Mouse (Mus musculus) bone marrow, adult 2 months (tissue): Measurements from ENCODE around the gene Atp6v1g2.

Experiments used
- CTCF ChIP-seq: fragments of 200-500 bp; IDR thresholded peaks from 2 replicates; pipeline ENCODE4 v1.5.1; 2011; ENCODE audit warnings: low read length, control low read depth; ENCODE audit not compliant: control insufficient read depth, insufficient read depth
- POLR2A ChIP-seq: fragments of 200-500 bp; IDR thresholded peaks from 2 replicates; pipeline ENCODE4 v1.6.1; 2011; ENCODE audit warnings: low read depth, mild to moderate bottlenecking, control low read depth, low read length, borderline replicate concordance; ENCODE audit not compliant: control insufficient read depth

DNA sequence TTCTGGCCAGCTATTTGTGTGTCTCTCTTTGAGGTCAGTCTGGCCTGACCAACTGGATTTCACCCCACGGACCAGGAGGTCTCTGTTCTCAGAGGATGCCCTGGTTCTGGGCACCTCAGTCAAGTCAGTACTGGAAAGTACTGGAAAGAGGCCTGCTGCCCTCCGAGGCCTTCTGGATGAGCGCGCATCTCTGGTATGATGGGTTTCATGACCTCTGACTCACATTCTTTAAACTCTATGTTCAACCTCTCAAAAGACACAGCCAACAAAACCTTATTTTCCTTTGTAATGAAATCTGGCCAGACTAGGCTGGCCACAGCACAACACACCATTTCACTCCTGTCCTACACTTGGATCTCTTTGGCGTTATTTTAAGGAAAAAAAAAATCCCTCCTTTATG lies 8.0 kb upstream of the Atp6v1g2 start:
- TF ChIP-seq POLR2A (no peak), CTCF (no peak)
